24 mouse cellular contexts compared by ENCODE assay signal in genomic region chr14:22545887-22546675, GRCm38 (mm10).
DNase-seq lines count a peak whose midpoint lies in the region; ATAC-seq lines count a peak whose summit lies in the region.
"Had no signal": no experiment of that assay in that cellular context is flagged by ENCODE, and none has a peak within 500 bp of the region (broad histone marks: within the 10 kb centered on the region; RNA-seq: fewer than 3 reads in every experiment).

No protein-coding gene starts in this region.

- no peak overlapping the region for H3K9ac ChIP-seq in kidney, embryonic 14.5 days (ENCODE audit: low read depth, low read length)
- H3K9ac ChIP-seq in embryonic facial prominence, embryonic 14.5 days (ENCODE audit: low read depth, low read length): no peak overlapping the region
- no peak overlapping the region for H3K9ac ChIP-seq in midbrain, embryonic 13.5 days (replicated peaks)
- H3K9ac ChIP-seq: heart, embryonic 12.5 days; stomach, embryonic 15.5 days had no signal

- no peaks in the 10 kb centered on the region for H3K36me3 ChIP-seq in kidney, embryonic 14.5 days (ENCODE audit: control insufficient read depth, insufficient read depth, low read length)
- H3K36me3 ChIP-seq in embryonic facial prominence, embryonic 14.5 days (ENCODE audit: control insufficient read depth, insufficient read depth, low read length): no peaks in the 10 kb centered on the region
- H3K36me3 ChIP-seq in midbrain, embryonic 13.5 days: no peaks in the 10 kb centered on the region
- H3K36me3 ChIP-seq: G1E; heart, embryonic 12.5 days; limb, embryonic 10.5 days; stomach, embryonic 15.5 days had no signal

- H3K4me3 ChIP-seq in kidney, embryonic 14.5 days (ENCODE audit: low read length): no peak overlapping the region
- no peak overlapping the region for H3K4me3 ChIP-seq in embryonic facial prominence, embryonic 14.5 days (ENCODE audit: low read depth, low read length)
- no peak overlapping the region for H3K4me3 ChIP-seq in midbrain, embryonic 13.5 days (replicated peaks)
- H3K4me3 ChIP-seq: heart, embryonic 12.5 days; layer of hippocampus, adult 2 months; left cerebral cortex, adult 2 months; limb, embryonic 10.5 days; stomach, embryonic 15.5 days had no signal

- WGBS in kidney, embryonic 14.5 days: 50% methylated on average over 8 of the region's 8 CpGs
- 54% methylated on average over 8 of the region's 8 CpGs for WGBS in embryonic facial prominence, embryonic 14.5 days
- WGBS in midbrain, embryonic 13.5 days: 32% methylated on average over 8 of the region's 8 CpGs

- H3K4me2 ChIP-seq in kidney, embryonic 14.5 days (replicated peaks; ENCODE audit: low read depth, low read length): no peak overlapping the region
- H3K4me2 ChIP-seq in embryonic facial prominence, embryonic 14.5 days (ENCODE audit: low read depth, low read length): no peak overlapping the region
- H3K4me2 ChIP-seq in midbrain, embryonic 13.5 days (replicated peaks): no peak overlapping the region
- H3K4me2 ChIP-seq: heart, embryonic 12.5 days; liver, embryonic 11.5 days; stomach, embryonic 15.5 days had no signal

- no peaks in the 10 kb centered on the region for H3K4me1 ChIP-seq in kidney, embryonic 14.5 days (ENCODE audit: control insufficient read depth, insufficient read depth, low read length)
- 0 out of 2 replicates have a peak, but pooled peaks cover 5% of the 10 kb centered on the region for H3K4me1 ChIP-seq in embryonic facial prominence, embryonic 14.5 days (ENCODE audit: control insufficient read depth, insufficient read depth, low read length)
- peaks cover 20% of the 10 kb centered on the region for H3K4me1 ChIP-seq in midbrain, embryonic 13.5 days (replicated peaks)
- H3K4me1 ChIP-seq: heart, embryonic 12.5 days; stomach, embryonic 15.5 days had no signal

- H3K27ac ChIP-seq in kidney, embryonic 14.5 days (ENCODE audit: low read depth, low read length): no peak overlapping the region
- H3K27ac ChIP-seq in embryonic facial prominence, embryonic 14.5 days (replicated peaks; ENCODE audit: low read depth, low read length): no peak overlapping the region
- H3K27ac ChIP-seq in midbrain, embryonic 13.5 days: no peak overlapping the region
- H3K27ac ChIP-seq: kidney, postnatal 0 days; layer of hippocampus, adult 2 months; left cerebral cortex, adult 2 months; limb, embryonic 10.5 days; stomach, embryonic 15.5 days had no signal

- no peaks in the 10 kb centered on the region for H3K27me3 ChIP-seq in kidney, embryonic 14.5 days (ENCODE audit: control insufficient read depth, insufficient read depth, low read length)
- no peaks in the 10 kb centered on the region for H3K27me3 ChIP-seq in embryonic facial prominence, embryonic 14.5 days (replicated peaks; ENCODE audit: control insufficient read depth, insufficient read depth, low read length)
- H3K27me3 ChIP-seq in midbrain, embryonic 13.5 days: peaks cover 3% of the 10 kb centered on the region
- H3K27me3 ChIP-seq: heart, embryonic 12.5 days; stomach, embryonic 15.5 days had no signal

- peak; percentile 34; the same call in 1 of the 2 replicates for ATAC-seq in kidney, embryonic 14.5 days (ENCODE audit: low FRiP score, low TSS enrichment)
- ATAC-seq in embryonic facial prominence, embryonic 14.5 days (ENCODE audit: low read depth): peak; percentile 64; the same call in 1 of the 2 replicates
- ATAC-seq in midbrain, embryonic 13.5 days: peak; percentile 71
- no peak for ATAC-seq in megakaryocyte progenitor cell, adult 5-6 weeks (replicated peaks; ENCODE audit: poor library complexity)
- ATAC-seq: CD4-positive, CD25-positive, alpha-beta regulatory T cell, adult 4 months; intestine, postnatal 0 days had no signal

- H3K9me3 ChIP-seq in kidney, embryonic 14.5 days (ENCODE audit: control insufficient read depth, low read length): no peaks in the 10 kb centered on the region
- H3K9me3 ChIP-seq in embryonic facial prominence, embryonic 14.5 days (ENCODE audit: control insufficient read depth, low read length): no peaks in the 10 kb centered on the region
- H3K9me3 ChIP-seq in midbrain, embryonic 13.5 days: no peaks in the 10 kb centered on the region
- H3K9me3 ChIP-seq: heart, embryonic 12.5 days; limb, embryonic 10.5 days; stomach, embryonic 15.5 days had no signal

- peak; percentile 35 for DNase-seq in embryo, embryonic 10.5 days (ENCODE audit: low spot score)
- no peak for DNase-seq in embryo, embryonic 10 days (ENCODE audit: low spot score)
- DNase-seq in kidney, postnatal 14 days: no peak
- no peak for DNase-seq in embryonic facial prominence, embryonic 14.5 days (ENCODE audit: low spot score)
- DNase-seq in urinary bladder, postnatal 10 days (ENCODE audit: low spot score): no peak
- DNase-seq: cerebellum, adult 9-10 months; lung, adult 2 months; lung, postnatal 36 days; right cerebral cortex, adult 18-20 months; spleen, adult 18-20 months; thymus, adult 2 months had no signal
